Mouse (Mus musculus): ENCODE measurements around the gene Tekt5. TPM values are rescaled to one million over a fixed set of nuclear protein-coding genes. Genes with fewer than 3 reads are reported as not detected.

The Tekt5 gene
- total RNA-seq (2014; rRNA removed; ENCODE audit: low replicate concordance) (4.7 TPM in 1 of 2 replicates, not detected in the other), polyA plus RNA-seq (2015; fragmentation: Nextera tagmentation; extraction: Ambion mirVana) (0.26 and 0.45 TPM in 2 replicates)

GRCm38 (mm10) chr16:10394699-10395540 lies at the start of gene Tekt5:
TSS of gene Tekt5 (minus strand) at chr16:10395490.
- no peak for DNase-seq (ENCODE audit: low spot score)
- ATAC-seq (ENCODE audit: insufficient read depth, low read depth) = peak; percentile 59
- Histone ChIP-seq H3K27me3 (ENCODE audit: control insufficient read depth, insufficient read depth, low read length) (no peaks in the 10 kb centered on the region), H3K4me3 (ENCODE audit: low read depth, low read length) (peak within 1 kb of the TSS; percentile 33), H3K4me2 (ENCODE audit: low read depth, low read length) (peak within 1 kb of the TSS; percentile 74), H3K36me3 (replicated peaks; ENCODE audit: control insufficient read depth, insufficient read depth, low read length) (no peaks in the 10 kb centered on the region), H3K4me1 (ENCODE audit: control insufficient read depth, insufficient read depth) (peaks cover 8% of the 10 kb centered on the region), H3K27ac (ENCODE audit: low read depth) (no peak within 1 kb of the TSS), H3K9me3 (replicated peaks; ENCODE audit: control insufficient read depth, low read length) (no peaks in the 10 kb centered on the region), H3K9ac (replicated peaks; ENCODE audit: low read depth, low read length) (peak within 1 kb of the TSS; percentile 15; the same call in 1 of the 2 replicates)
- 7% methylated on average over 37 of the region's 37 CpGs for WGBS
- TF ChIP-seq EP300 (IDR thresholded peaks at IDR 0.05; ENCODE audit: low read depth) (no peak), CTCF (IDR thresholded peaks at IDR 0.05; ENCODE audit: low read depth) (peak; percentile 50)

- no peak overlapping the region for H3K27ac ChIP-seq (ENCODE audit: low read depth)
- no peak overlapping the region for H3K9ac ChIP-seq (replicated peaks; ENCODE audit: low read depth, low read length)
- no peaks in the 10 kb centered on the region for H3K27me3 ChIP-seq (ENCODE audit: control insufficient read depth, insufficient read depth, low read length)
- TF ChIP-seq EP300 (IDR thresholded peaks at IDR 0.05; ENCODE audit: low read depth) (no peak), CTCF (IDR thresholded peaks at IDR 0.05; ENCODE audit: low read depth) (no peak)
- ATAC-seq (ENCODE audit: insufficient read depth, low read depth) = no peak
- no peak overlapping the region for H3K4me3 ChIP-seq (ENCODE audit: low read depth, low read length)
- DNase-seq (ENCODE audit: low spot score) = no peak
- H3K36me3 ChIP-seq (replicated peaks; ENCODE audit: control insufficient read depth, insufficient read depth, low read length) = no peaks in the 10 kb centered on the region
- H3K9me3 ChIP-seq (replicated peaks; ENCODE audit: control insufficient read depth, low read length) = no peaks in the 10 kb centered on the region
- no peaks in the 10 kb centered on the region for H3K4me1 ChIP-seq (ENCODE audit: control insufficient read depth, insufficient read depth)
- no peak overlapping the region for H3K4me2 ChIP-seq (ENCODE audit: low read depth, low read length)
Observed at GRCm38 (mm10) chr16:10443723-10444122, 48.4 kb upstream of the Tekt5 start.

GRCm38 (mm10) chr16:10441761-10442160 lies 46.5 kb upstream of the Tekt5 start:
- DNase-seq (ENCODE audit: low spot score) (no peak), ATAC-seq (ENCODE audit: insufficient read depth, low read depth) (no peak)
- H3K27ac ChIP-seq (ENCODE audit: low read depth) = no peak overlapping the region
- H3K9me3 ChIP-seq (replicated peaks; ENCODE audit: control insufficient read depth, low read length) = no peaks in the 10 kb centered on the region
- no peak overlapping the region for H3K9ac ChIP-seq (replicated peaks; ENCODE audit: low read depth, low read length)
- no peaks in the 10 kb centered on the region for H3K4me1 ChIP-seq (ENCODE audit: control insufficient read depth, insufficient read depth)
- H3K4me2 ChIP-seq (ENCODE audit: low read depth, low read length) = no peak overlapping the region
- H3K4me3 ChIP-seq (ENCODE audit: low read depth, low read length) = no peak overlapping the region
- 82% methylated on average over 4 of the region's 4 CpGs for WGBS
- no peaks in the 10 kb centered on the region for H3K36me3 ChIP-seq (replicated peaks; ENCODE audit: control insufficient read depth, insufficient read depth, low read length)
- no peaks in the 10 kb centered on the region for H3K27me3 ChIP-seq (ENCODE audit: control insufficient read depth, insufficient read depth, low read length)
- no peak for TF ChIP-seq CTCF (IDR thresholded peaks at IDR 0.05; ENCODE audit: low read depth)
- TF ChIP-seq EP300 (IDR thresholded peaks at IDR 0.05; ENCODE audit: low read depth) = no peak

- no peak for TF ChIP-seq CTCF (IDR thresholded peaks at IDR 0.05; ENCODE audit: low read depth)
- no peak for TF ChIP-seq EP300 (IDR thresholded peaks at IDR 0.05; ENCODE audit: low read depth)
- Histone ChIP-seq H3K4me1 (ENCODE audit: control insufficient read depth, insufficient read depth) (no peaks in the 10 kb centered on the region), H3K9ac (replicated peaks; ENCODE audit: low read depth, low read length) (no peak overlapping the region), H3K27ac (ENCODE audit: low read depth) (no peak overlapping the region), H3K4me2 (ENCODE audit: low read depth, low read length) (no peak overlapping the region), H3K27me3 (ENCODE audit: control insufficient read depth, insufficient read depth, low read length) (no peaks in the 10 kb centered on the region), H3K36me3 (replicated peaks; ENCODE audit: control insufficient read depth, insufficient read depth, low read length) (no peaks in the 10 kb centered on the region), H3K4me3 (ENCODE audit: low read depth, low read length) (no peak overlapping the region), H3K9me3 (replicated peaks; ENCODE audit: control insufficient read depth, low read length) (no peaks in the 10 kb centered on the region)
- 85% methylated on average over 6 of the region's 6 CpGs for WGBS
- DNase-seq (ENCODE audit: low spot score) (no peak), ATAC-seq (ENCODE audit: insufficient read depth, low read depth) (no peak)
Observed at GRCm38 (mm10) chr16:10441328-10441727, 46.0 kb upstream of the Tekt5 start.

GRCm38 (mm10) chr16:10438055-10438454 lies 42.8 kb upstream of the Tekt5 start:
- Histone ChIP-seq H3K9ac (replicated peaks; ENCODE audit: low read depth, low read length) (no peak overlapping the region), H3K9me3 (replicated peaks; ENCODE audit: control insufficient read depth, low read length) (no peaks in the 10 kb centered on the region), H3K4me2 (ENCODE audit: low read depth, low read length) (no peak overlapping the region), H3K4me3 (ENCODE audit: low read depth, low read length) (no peak overlapping the region), H3K27ac (ENCODE audit: low read depth) (no peak overlapping the region), H3K27me3 (ENCODE audit: control insufficient read depth, insufficient read depth, low read length) (no peaks in the 10 kb centered on the region), H3K4me1 (ENCODE audit: control insufficient read depth, insufficient read depth) (no peaks in the 10 kb centered on the region), H3K36me3 (replicated peaks; ENCODE audit: control insufficient read depth, insufficient read depth, low read length) (no peaks in the 10 kb centered on the region)
- TF ChIP-seq CTCF (IDR thresholded peaks at IDR 0.05; ENCODE audit: low read depth) (no peak), EP300 (IDR thresholded peaks at IDR 0.05; ENCODE audit: low read depth) (no peak)
- no peak for ATAC-seq (ENCODE audit: insufficient read depth, low read depth)
- DNase-seq (ENCODE audit: low spot score) = no peak
- 75% methylated on average over 5 of the region's 5 CpGs for WGBS

Measured in heart, postnatal 0 days (tissue).